Mouse (Mus musculus) thymus, adult 2 months (tissue): Measurements from ENCODE around the gene Hspa12a. TPM values are rescaled to one million over a fixed set of nuclear protein-coding genes. Genes with fewer than 3 reads are reported as not detected.

Source experiments
- DNase-seq: peaks from one replicate; pipeline ENCODE4 v3.0.0; 2021
- H3K27ac ChIP-seq: fragments of 200-500 bp; 2 replicates; pipeline ENCODE4 v1.5.1; 2012; ENCODE audit warnings: low read length, control low read depth; ENCODE audit not compliant: control insufficient read depth, insufficient read depth
- H3K27me3 ChIP-seq: fragments of 200-500 bp; 2 replicates; pipeline ENCODE4 v1.6.1; 2012; ENCODE audit warnings: mild to moderate bottlenecking, low read length, moderate library complexity, mixed read lengths; ENCODE audit not compliant: control insufficient read depth, insufficient read depth
- H3K36me3 ChIP-seq: fragments of 200-500 bp; 2 replicates; pipeline ENCODE4 v1.6.1; 2012; ENCODE audit warnings: mild to moderate bottlenecking, low read length, moderate library complexity; ENCODE audit not compliant: control insufficient read depth, insufficient read depth
- H3K4me1 ChIP-seq: fragments of 200-500 bp; replicated peaks from 2 replicates; pipeline ENCODE4 v1.6.1; 2012; ENCODE audit warnings: low read length; ENCODE audit not compliant: control insufficient read depth, insufficient read depth
- H3K4me3 ChIP-seq: fragments of 200-500 bp; 2 replicates; pipeline ENCODE4 v1.5.1; 2012; ENCODE audit warnings: mild to moderate bottlenecking, low read length, control low read depth, moderate library complexity; ENCODE audit not compliant: control insufficient read depth, insufficient read depth
- CTCF ChIP-seq: fragments of 200-500 bp; IDR thresholded peaks from 2 replicates; pipeline ENCODE4 v1.5.1; 2012; ENCODE audit warnings: mild to moderate bottlenecking, control low read depth, low read length, moderate library complexity, borderline replicate concordance; ENCODE audit not compliant: control insufficient read depth, poor library complexity, insufficient read depth; ENCODE audit errors: extremely low read depth
- POLR2A ChIP-seq: fragments of 200-500 bp; IDR thresholded peaks from 2 replicates; pipeline ENCODE4 v1.6.1; 2012; ENCODE audit warnings: mild to moderate bottlenecking, low read length, control low read depth, moderate library complexity; ENCODE audit not compliant: control insufficient read depth, poor library complexity, insufficient read depth; ENCODE audit errors: extremely low read depth
- WGBS: fragments of 180-500 bp; shearing (Covaris S2); methylation state at CpG from one replicate; pipeline ENCODE4 v1.1.7; 2018; 5-methylcytosine and 5-hydroxymethylcytosine counted together
- polyA plus RNA-seq: library from polyadenylated mRNA; depleted of rRNA; stranded (reverse); fragments of >200 nt; gene quantifications from 2 replicates; pipeline ENCODE4 v1.2.3, GENCODE M21; 2012

The Hspa12a gene
- polyA plus RNA-seq, 1 experiment, result 3.3 TPM

GRCm38 (mm10) chr19:58854899-58855298 is 88.6 kb downstream of the Hspa12a start:
- TF ChIP-seq CTCF, result no peak
- TF ChIP-seq POLR2A, result no peak
- peaks cover 5% of the 10 kb centered on the region; the same call in 1 of the 2 replicates for H3K27me3 ChIP-seq
- H3K4me1 ChIP-seq, result peaks cover 11% of the 10 kb centered on the region
- no peak overlapping the region for H3K27ac ChIP-seq
- H3K4me3 ChIP-seq, result no peak overlapping the region
- no peak for DNase-seq
- WGBS, result 80% methylated on average over 3 of the region's 3 CpGs
- H3K36me3 ChIP-seq, result no peaks in the 10 kb centered on the region

- H3K27ac ChIP-seq, result no peak overlapping the region
- no peaks in the 10 kb centered on the region for H3K36me3 ChIP-seq
- no peak overlapping the region for H3K4me3 ChIP-seq
- H3K4me1 ChIP-seq, result peaks cover 13% of the 10 kb centered on the region
- H3K27me3 ChIP-seq, result no peaks in the 10 kb centered on the region
- no peak for TF ChIP-seq CTCF
- no peak for TF ChIP-seq POLR2A
- WGBS, result 77% methylated on average over 10 of the region's 10 CpGs
- no peak for DNase-seq
These were observed 90.3 kb downstream of the Hspa12a start for GRCm38 (mm10) chr19:58853036-58853735.

GRCm38 (mm10) chr19:58850719-58851466 is 92.6 kb downstream of the Hspa12a start:
- H3K27ac ChIP-seq, result peak overlapping the region; percentile 20
- no peak for DNase-seq

GRCm38 (mm10) chr19:58849333-58850131 is 93.9 kb downstream of the Hspa12a start:
- WGBS, result 78% methylated on average over 13 of the region's 13 CpGs
- no peaks in the 10 kb centered on the region for H3K27me3 ChIP-seq
- H3K27ac ChIP-seq, result no peak overlapping the region
- H3K4me3 ChIP-seq, result no peak overlapping the region
- TF ChIP-seq CTCF, result no peak
- no peak for TF ChIP-seq POLR2A
- H3K4me1 ChIP-seq, result peaks cover 13% of the 10 kb centered on the region
- no peaks in the 10 kb centered on the region for H3K36me3 ChIP-seq
- no peak for DNase-seq

More at GRCm38 (mm10) chr19:58850719-58851466, 92.6 kb downstream of the Hspa12a start:
- 37% methylated on average over 7 of the region's 7 CpGs for WGBS
- Histone ChIP-seq H3K36me3 (no peaks in the 10 kb centered on the region), H3K27me3 (no peaks in the 10 kb centered on the region), H3K4me3 (no peak overlapping the region), H3K4me1 (peaks cover 13% of the 10 kb centered on the region)
- TF ChIP-seq CTCF (no peak), POLR2A (no peak)

GRCm38 (mm10) chr19:58843606-58844005 is 99.8 kb downstream of the Hspa12a start:
- DNase-seq, result no peak
- Histone ChIP-seq H3K4me3 (no peak overlapping the region), H3K36me3 (no peaks in the 10 kb centered on the region), H3K27me3 (no peaks in the 10 kb centered on the region), H3K4me1 (no peaks in the 10 kb centered on the region), H3K27ac (no peak overlapping the region)
- no peak for TF ChIP-seq CTCF
- WGBS, result 93% methylated on average over 3 of the region's 3 CpGs

- Histone ChIP-seq H3K27ac (no peak overlapping the region), H3K27me3 (no peaks in the 10 kb centered on the region), H3K4me3 (no peak overlapping the region), H3K4me1 (peaks cover 5% of the 10 kb centered on the region; the same call in 1 of the 2 replicates), H3K36me3 (no peaks in the 10 kb centered on the region)
- TF ChIP-seq POLR2A (no peak), CTCF (no peak)
- no peak for DNase-seq
- WGBS, result 93% methylated on average over 5 of the region's 5 CpGs
These were observed 102.7 kb downstream of the Hspa12a start for GRCm38 (mm10) chr19:58840721-58841271.
